Mouse (Mus musculus) forelimb bud, embryonic 11.5 days (tissue): ENCODE results near the gene Nhsl1.

Source experiments
- DNase-seq: peaks from one replicate; pipeline ENCODE4 v3.0.0-alpha.2; 2012; ENCODE audit warnings: low read depth, low spot score

Gene Nhsl1

GRCm38 (mm10) chr10:18483658-18484057, 164.9 kb downstream of the Nhsl1 start:
- DNase-seq = no peak

DNA sequence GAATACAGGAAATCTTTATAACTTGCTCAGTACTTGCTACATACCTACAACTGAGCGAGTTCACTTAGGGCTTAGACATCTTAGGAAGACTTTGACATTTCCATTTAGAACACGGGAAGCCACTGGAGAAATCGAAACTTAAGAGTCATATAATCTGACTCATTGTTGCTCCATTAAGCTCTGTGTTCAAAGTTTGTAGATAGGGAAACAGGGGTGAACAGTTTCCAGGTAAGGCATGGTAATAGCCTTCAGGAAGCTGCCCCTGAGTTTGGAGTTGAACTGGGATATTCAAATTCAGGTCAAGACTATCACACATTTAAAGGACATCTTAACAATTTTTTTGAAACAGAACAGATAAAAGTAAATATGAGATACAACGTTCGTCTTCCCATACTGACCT, 165.9 kb downstream of the Nhsl1 start:
- DNase-seq = no peak

DNA sequence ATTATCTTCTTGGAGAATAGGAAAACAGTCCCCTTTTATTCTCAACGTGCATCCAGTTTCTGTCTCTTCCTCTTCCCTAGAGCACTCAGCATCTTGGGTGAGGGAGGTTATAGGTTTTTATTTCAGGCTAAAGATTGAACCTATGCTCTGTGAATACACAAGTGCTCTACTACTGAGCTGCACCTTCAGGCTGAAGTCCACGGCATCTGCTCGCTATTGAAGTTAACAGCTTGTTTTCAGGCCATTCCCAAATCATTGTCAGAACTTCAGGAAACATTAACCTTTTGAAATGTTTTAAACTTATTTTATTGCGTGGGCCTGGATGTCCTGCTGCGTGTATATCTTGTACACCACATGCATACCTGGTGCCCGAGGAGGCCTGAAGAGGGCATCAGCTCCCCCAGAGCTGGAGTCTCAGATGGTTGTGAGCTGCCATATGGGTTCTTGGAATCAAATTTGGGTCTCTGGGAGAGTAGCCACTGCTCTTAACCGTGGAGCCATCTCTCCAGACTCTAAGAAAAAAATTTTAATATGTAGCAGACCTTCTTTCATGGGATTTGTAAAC, 169.5 kb downstream of the Nhsl1 start:
- DNase-seq = no peak

DNA sequence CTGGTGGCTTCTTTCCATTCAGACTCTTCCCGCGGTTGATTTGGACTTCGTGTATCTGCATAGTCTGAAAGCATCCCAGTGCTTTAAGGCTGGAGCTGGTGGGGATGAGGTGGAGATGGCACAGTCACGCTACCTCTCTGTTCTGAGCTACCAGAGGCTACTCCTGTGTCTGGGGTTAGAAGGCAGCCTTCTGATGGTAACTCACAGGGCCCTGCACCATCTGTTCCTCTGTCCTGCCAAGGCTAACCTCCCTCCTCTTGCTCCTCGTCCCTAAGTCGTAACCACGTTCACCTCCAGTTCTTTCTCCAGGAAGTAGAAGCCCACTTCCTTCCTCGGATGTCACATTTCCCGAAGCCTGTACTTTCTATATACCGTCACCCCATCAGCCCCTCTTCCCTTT, 171.2 kb downstream of the Nhsl1 start:
- no peak for DNase-seq

- no peak for DNase-seq
Measured at GRCm38 (mm10) chr10:18491952-18492351, 173.2 kb downstream of the Nhsl1 start.

DNA sequence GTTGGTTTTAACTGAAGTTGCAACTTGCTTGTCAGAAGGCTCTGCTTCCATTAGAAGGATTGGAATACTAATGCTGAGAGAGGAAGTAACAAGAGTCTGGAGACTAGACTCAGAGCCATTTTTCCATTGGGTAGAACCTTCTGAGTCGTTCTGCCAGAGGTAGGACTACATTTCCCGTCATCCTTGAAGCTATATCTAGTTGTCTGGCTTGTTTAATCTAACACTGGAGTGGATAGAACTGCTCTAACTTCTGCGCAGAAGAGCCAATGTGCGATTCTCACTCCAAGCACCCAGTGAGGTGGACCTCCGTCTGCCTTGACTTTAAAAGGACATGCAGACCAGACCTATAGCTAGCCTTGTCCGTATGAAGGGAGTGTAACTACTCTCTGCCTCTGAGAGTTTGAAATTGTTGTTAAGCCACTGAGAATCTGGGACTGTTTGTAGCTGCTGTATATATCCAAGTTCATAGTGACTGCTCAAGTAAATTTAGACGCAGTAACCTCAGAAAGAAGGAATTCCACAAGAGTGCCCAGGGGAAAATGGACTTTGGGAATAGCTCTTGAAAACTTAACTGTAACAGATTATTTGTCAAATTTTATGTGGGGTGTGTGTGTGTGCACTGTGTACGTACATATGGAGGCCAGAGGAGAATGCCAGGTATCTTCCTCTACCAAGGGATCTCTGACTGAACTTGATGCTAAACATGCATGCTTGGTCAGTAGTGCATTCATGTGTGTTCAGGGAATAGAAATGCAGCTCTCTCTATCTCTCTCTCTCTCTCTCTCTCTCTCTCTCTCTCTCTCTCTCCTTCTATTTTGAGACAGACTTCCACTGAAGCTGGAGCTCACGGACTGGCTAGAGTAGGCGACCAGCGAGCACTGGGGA, 174.5 kb downstream of the Nhsl1 start:
- DNase-seq = no peak

- no peak for DNase-seq
Measured at GRCm38 (mm10) chr10:18494249-18494648, 175.5 kb downstream of the Nhsl1 start.

DNA sequence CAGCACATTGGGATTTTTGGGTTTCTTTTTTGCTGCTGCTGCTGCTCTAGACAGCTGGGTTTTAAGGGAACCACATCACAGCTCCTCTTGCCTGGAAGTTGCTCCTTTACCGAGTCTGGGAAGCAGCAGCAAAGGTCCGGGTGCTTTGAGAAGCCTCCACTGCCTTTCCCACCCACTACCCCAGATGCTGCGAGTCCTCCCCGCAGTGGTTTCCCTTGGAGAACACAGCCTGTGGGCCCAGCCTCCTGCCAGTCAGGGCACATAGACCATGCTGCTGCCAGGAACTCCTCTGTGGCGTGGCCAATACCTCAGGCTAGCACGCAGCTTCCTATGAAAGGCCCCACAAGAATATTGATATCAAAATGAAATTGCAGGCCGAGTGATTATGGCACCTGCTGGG, 178.3 kb downstream of the Nhsl1 start:
- no peak for DNase-seq

DNA sequence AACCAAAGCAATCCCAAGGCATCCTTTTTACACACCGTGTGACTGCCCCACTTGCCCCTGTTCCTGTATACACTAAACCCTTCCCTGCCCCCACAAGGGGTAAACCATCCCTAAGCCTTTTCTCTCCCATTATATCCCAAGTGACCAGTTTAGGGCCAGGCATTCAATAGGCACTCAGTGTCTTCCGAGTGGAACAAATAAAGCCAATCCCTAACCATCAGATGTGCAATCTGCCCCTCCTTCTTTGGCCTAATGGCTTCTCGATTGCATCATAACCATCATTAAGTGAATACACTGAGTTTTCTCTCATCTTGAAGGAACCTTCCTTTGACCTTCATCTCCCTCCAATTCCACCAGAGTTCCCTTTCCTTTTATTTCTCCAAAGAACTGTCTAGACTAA, 183.2 kb downstream of the Nhsl1 start:
- no peak for DNase-seq

- peak; percentile 36 for DNase-seq
Measured at GRCm38 (mm10) chr10:18505690-18506089, 186.9 kb downstream of the Nhsl1 start.

GRCm38 (mm10) chr10:18506501-18506946, 187.7 kb downstream of the Nhsl1 start:
- DNase-seq = peak; percentile 31

DNA sequence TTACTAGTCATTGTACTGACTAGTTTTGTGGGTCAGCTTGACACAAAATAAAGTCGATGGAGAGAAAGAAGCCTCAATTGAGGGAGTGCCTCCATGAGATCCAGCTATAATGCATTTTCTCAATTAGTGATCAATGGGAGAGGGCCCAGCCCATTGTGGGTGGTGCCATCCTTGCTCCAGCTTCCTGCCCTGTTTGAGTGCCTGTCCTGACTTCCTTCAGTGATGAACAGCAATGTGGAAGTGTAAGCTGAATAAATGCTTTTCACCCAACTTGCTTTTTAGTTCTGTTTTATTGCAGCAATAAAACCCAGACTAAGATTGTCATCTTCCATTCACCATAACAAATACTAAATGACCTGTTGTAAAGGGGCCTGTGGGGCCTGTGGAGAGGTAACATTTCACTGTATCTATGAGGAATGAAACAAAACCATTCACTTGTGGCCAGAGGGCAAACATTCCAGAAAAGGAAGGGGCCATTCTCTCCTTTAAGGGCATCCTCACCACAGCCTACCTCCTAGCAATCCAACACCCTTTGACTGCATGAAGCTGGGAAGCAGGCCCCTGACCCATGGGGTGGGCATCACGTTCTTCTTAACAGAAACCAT, 189.2 kb downstream of the Nhsl1 start:
- no peak for DNase-seq

DNA sequence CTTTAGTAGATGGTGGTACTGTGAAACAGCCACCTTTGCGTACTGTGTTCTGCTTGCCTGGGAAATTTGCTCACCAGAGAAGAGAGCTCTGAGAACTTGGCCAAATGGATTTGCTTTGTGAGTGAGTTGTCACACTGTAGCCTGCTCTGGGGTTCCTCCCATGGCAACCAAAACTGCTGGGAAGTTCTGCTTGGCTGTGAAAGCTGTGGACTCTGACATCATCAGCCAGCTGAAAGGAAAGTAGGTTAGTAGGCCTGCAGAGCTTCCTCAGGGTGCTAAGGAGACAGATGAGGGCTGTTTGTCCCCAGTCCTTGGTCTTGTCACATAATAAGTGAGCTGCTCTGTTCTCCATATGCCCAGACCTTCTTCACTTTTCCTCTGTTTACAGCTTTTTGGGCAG, 189.8 kb downstream of the Nhsl1 start:
- DNase-seq = no peak

DNA sequence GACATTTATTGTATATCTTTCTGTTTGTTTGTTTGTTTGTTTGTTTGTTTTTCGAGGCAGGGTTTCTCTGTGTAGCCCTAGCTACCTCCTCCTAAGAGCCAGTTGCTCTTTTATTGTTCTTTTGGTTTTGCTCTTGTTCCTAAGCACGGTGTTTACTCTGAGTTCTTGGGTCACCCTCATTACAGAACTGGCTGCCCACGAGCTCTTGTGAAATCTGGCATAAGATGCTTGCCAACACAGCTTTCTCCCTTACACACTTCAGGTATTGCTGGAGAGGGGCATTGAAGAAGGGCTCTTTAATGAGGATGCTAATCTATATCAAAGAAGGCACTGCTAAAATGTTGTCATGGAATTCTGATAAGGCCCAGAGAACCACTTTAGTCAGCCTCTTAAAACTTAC, 191.9 kb downstream of the Nhsl1 start:
- DNase-seq = no peak

DNA sequence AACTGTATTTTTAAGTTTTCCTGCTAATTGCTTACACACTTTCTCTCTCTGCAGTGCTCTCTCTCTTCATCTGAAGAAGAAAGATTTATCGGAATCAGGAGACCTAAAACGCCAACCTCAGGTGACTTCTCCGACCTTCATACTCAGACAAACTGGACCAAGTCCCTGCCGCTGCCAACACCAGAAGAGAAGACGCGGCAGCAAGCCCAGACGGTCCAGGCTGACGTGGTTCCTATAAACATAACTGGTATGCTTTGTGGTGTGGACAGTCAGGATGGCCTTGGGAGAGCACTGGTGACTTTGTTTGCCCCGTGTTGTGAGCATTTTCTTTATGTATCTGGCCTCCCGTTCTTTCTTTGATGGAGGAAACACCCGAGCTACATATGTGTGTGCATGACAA, 192.7 kb downstream of the Nhsl1 start:
- no peak for DNase-seq

DNA sequence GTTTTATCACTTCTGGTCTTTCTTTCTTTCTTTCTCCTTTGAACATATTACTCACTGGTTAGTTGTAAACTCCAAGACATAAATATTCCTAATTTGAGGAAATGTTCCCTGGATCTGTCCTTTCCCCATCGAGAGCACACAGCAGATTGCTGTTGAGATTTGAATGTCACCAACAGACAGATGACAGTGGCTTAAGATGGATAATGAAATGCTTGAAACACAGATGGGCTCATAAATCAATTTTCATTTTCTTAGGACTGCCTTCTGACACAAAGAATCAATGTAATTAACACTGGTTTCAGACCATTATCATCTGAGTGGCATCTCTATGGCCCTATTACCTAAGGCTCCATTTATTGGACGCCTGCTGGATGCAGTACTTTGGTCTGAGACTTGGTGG, 203.8 kb downstream of the Nhsl1 start:
- DNase-seq = no peak

- DNase-seq = no peak
Measured at GRCm38 (mm10) chr10:18525311-18525710, 206.5 kb downstream of the Nhsl1 start.

- no peak for DNase-seq
Measured at GRCm38 (mm10) chr10:18525726-18526125, 206.9 kb downstream of the Nhsl1 start.

DNA sequence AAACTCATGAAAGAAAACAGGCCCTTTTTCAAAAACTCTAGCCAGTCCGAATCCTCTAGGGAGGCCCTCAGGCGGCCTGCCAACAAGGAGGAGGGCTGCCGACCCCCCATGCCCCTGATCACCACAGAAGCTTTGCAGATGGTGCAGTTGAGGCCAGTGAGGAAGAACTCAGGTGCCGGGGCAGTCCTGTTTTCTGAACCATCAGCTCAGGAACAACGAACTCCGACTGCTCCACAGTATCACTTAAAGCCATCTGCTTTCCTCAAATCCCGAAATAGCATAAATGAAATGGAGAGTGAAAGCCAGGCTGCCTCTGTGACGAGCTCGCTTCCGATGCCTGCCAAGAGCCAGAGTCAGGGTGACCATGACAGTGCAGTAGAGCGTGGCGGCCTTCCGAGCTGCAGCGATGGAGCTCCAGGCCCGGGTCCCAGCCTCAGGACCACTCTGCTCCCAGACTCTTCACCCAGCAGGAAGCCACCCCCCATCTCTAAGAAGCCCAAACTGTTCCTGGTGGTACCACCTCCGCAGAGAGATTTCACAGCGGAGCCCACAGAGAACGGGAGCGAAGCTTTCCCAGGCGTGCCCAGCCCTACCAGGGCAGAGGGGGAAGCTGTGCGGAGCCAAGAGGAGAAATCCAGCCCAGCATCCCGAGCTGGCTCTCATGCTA, 207.5 kb downstream of the Nhsl1 start:
- no peak for DNase-seq

GRCm38 (mm10) chr10:18526851-18527675, 208.3 kb downstream of the Nhsl1 start:
- no peak for DNase-seq

- DNase-seq = no peak
Measured at GRCm38 (mm10) chr10:18527766-18528165, 209.0 kb downstream of the Nhsl1 start.
